Mouse (Mus musculus) liver, embryonic 11.5 days (tissue): ENCODE measurements at regions not wholly inside any gene's neighbourhood (a gene's known extent, or its start where the extent isn't known, plus 50 kb on each side); places are given as distances from the start of the nearest gene placed in this dataset.
"Not testable (repeated sequence)": the region's sequence is repeated elsewhere in the genome, so short reads cannot be mapped to it uniquely, and the experiment has no call there.

Source experiments
- ATAC-seq: fragments of 200-750 bp; cut with Nextera tagmentation; replicated peaks from 2 replicates; pipeline ENCODE4 v1.8.0; 2017; ENCODE audit warnings: moderate number of reproducible peaks, mild to moderate bottlenecking, moderate TSS enrichment, moderate library complexity; ENCODE audit not compliant: low FRiP score
- DNase-seq: peaks from one replicate; pipeline ENCODE4 v3.0.0-alpha.2; 2017; ENCODE audit warnings: low spot score
- H3K27ac ChIP-seq: fragments of 300-500 bp; sonication (generic); 2 replicates; pipeline ENCODE4 v1.5.1; 2014; ENCODE audit warnings: mild to moderate bottlenecking, low read depth, low read length, control low read depth
- H3K27me3 ChIP-seq: fragments of 300-500 bp; sonication (generic); replicated peaks from 2 replicates; pipeline ENCODE4 v1.6.1; 2014; ENCODE audit warnings: low read length, mixed read lengths; ENCODE audit not compliant: control insufficient read depth, insufficient read depth
- H3K36me3 ChIP-seq: fragments of 300-500 bp; sonication (generic); 2 replicates; pipeline ENCODE4 v1.6.1; 2014; ENCODE audit warnings: mild to moderate bottlenecking, low read length, moderate library complexity, mixed read lengths; ENCODE audit not compliant: control insufficient read depth, insufficient read depth
- H3K4me1 ChIP-seq: fragments of 300-500 bp; sonication (generic); replicated peaks from 2 replicates; pipeline ENCODE4 v1.6.1; 2014; ENCODE audit warnings: low read length, mixed read lengths; ENCODE audit not compliant: control insufficient read depth, insufficient read depth
- H3K4me2 ChIP-seq: fragments of 300-500 bp; sonication (generic); 2 replicates; pipeline ENCODE4 v1.6.1; 2014; ENCODE audit warnings: mild to moderate bottlenecking, control low read depth, moderate library complexity
- H3K4me3 ChIP-seq: fragments of 300-500 bp; sonication (generic); 2 replicates; pipeline ENCODE4 v1.5.1; 2014; ENCODE audit warnings: low read depth, low read length, control low read depth
- H3K9ac ChIP-seq: fragments of 300-500 bp; sonication (generic); 2 replicates; pipeline ENCODE4 v1.6.1; 2014; ENCODE audit warnings: low read depth, low read length, control low read depth
- H3K9me3 ChIP-seq: fragments of 300-500 bp; sonication (generic); 2 replicates; pipeline ENCODE4 v1.6.1; 2016; ENCODE audit warnings: low read length, inconsistent platforms, mixed read lengths; ENCODE audit not compliant: control insufficient read depth
- WGBS: fragments of 180-500 bp; shearing (Covaris S2); extraction: QIAGEN DNeasy Blood & Tissue Kit; methylation state at CpG from one replicate; pipeline ENCODE4 v1.1.7; 2014; 5-methylcytosine and 5-hydroxymethylcytosine counted together

GRCm38 (mm10) chr5:102123285-102123684, 53.6 kb upstream of the Wdfy3 start:
- no peaks in the 10 kb centered on the region for H3K27me3 ChIP-seq
- ATAC-seq, result no peak

GRCm38 (mm10) chr5:102126737-102127136, 57.0 kb upstream of the Wdfy3 start:
- H3K27ac ChIP-seq, result no peak overlapping the region
- no peaks in the 10 kb centered on the region for H3K36me3 ChIP-seq
- H3K9ac ChIP-seq, result no peak overlapping the region
- H3K4me2 ChIP-seq, result no peak overlapping the region
- H3K4me1 ChIP-seq, result no peaks in the 10 kb centered on the region
- no peak overlapping the region for H3K4me3 ChIP-seq
- H3K27me3 ChIP-seq, result no peaks in the 10 kb centered on the region
- peak; percentile 42 for DNase-seq
- no peak for ATAC-seq
- no peaks in the 10 kb centered on the region for H3K9me3 ChIP-seq
- 11% methylated on average over 3 of the region's 3 CpGs for WGBS

More at GRCm38 (mm10) chr5:102123285-102123684, 53.6 kb upstream of the Wdfy3 start:
- H3K9ac ChIP-seq, result no peak overlapping the region
- no peak overlapping the region for H3K4me2 ChIP-seq
- no peak overlapping the region for H3K4me3 ChIP-seq
- H3K4me1 ChIP-seq, result no peaks in the 10 kb centered on the region
- H3K36me3 ChIP-seq, result no peaks in the 10 kb centered on the region
- DNase-seq, result no peak
- no peaks in the 10 kb centered on the region for H3K9me3 ChIP-seq
- H3K27ac ChIP-seq, result no peak overlapping the region
- WGBS, result 46% methylated on average over 6 of the region's 6 CpGs

- Histone ChIP-seq H3K27me3 (no peaks in the 10 kb centered on the region), H3K27ac (no peak overlapping the region), H3K36me3 (no peaks in the 10 kb centered on the region), H3K4me3 (no peak overlapping the region), H3K9ac (no peak overlapping the region), H3K4me2 (no peak overlapping the region), H3K4me1 (no peaks in the 10 kb centered on the region), H3K9me3 (no peaks in the 10 kb centered on the region)
- ATAC-seq (no peak), DNase-seq (no peak)
- 71% methylated on average over 4 of the region's 4 CpGs for WGBS
Observed at GRCm38 (mm10) chr5:102147991-102148390, 78.3 kb upstream of the Wdfy3 start.

DNA sequence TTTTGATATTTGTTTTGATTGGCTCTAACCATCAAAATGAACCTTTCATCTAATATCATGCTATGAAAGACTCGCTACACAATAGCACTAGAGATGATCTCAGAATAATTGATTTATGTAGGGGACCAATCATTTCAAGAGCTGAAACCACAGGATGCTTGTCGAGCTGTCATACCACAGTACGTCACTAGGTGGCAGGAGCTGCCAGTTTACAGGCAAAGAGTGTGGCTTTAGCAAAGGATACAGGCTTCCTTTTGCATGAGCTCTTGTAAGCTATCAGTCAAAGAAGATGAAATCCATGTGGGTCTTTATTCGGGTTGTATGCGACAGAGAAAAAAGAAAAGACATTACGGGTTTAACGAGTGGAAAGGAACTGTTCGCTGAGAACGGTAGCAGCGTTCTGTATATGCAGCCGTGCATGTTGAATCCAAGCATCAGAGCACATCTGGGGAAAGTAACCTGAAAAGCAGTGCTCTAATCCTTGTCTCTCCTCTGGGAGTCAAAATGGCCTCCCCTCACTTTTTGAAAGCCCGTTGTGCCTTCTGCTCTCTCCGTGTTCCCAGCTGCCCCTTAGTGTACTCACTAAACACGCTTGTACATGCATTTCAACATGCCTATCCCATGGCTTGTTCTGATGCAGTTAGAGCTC, 79.9 kb upstream of the Wdfy3 start:
- 50% methylated on average over 14 of the region's 14 CpGs for WGBS
- H3K9ac ChIP-seq, result no peak overlapping the region

GRCm38 (mm10) chr5:102159621-102160020, 89.9 kb upstream of the Wdfy3 start:
- 73% methylated on average over 2 of the region's 2 CpGs for WGBS
- Histone ChIP-seq H3K9me3 (no peaks in the 10 kb centered on the region), H3K27me3 (no peaks in the 10 kb centered on the region), H3K4me1 (no peaks in the 10 kb centered on the region), H3K27ac (no peak overlapping the region), H3K4me2 (no peak overlapping the region), H3K36me3 (no peaks in the 10 kb centered on the region), H3K4me3 (no peak overlapping the region), H3K9ac (no peak overlapping the region)
- DNase-seq (no peak), ATAC-seq (no peak)

More for the DNA sequence above, 79.9 kb upstream of the Wdfy3 start:
- no peaks in the 10 kb centered on the region for H3K27me3 ChIP-seq
- H3K4me2 ChIP-seq, result no peak overlapping the region
- H3K4me3 ChIP-seq, result no peak overlapping the region
- no peaks in the 10 kb centered on the region for H3K36me3 ChIP-seq
- H3K27ac ChIP-seq, result no peak overlapping the region
- H3K9me3 ChIP-seq, result no peaks in the 10 kb centered on the region
- H3K4me1 ChIP-seq, result no peaks in the 10 kb centered on the region
- DNase-seq (peak; percentile 44), ATAC-seq (no peak)

GRCm38 (mm10) chr5:102167981-102168380, 98.3 kb upstream of the Wdfy3 start:
- 57% methylated on average over 4 of the region's 4 CpGs for WGBS
- H3K4me1 ChIP-seq, result no peaks in the 10 kb centered on the region
- H3K4me2 ChIP-seq, result no peak overlapping the region
- H3K4me3 ChIP-seq, result no peak overlapping the region
- DNase-seq, result no peak
- no peaks in the 10 kb centered on the region for H3K36me3 ChIP-seq
- no peak overlapping the region for H3K27ac ChIP-seq
- no peaks in the 10 kb centered on the region for H3K27me3 ChIP-seq
- no peak for ATAC-seq
- H3K9me3 ChIP-seq, result no peaks in the 10 kb centered on the region
- H3K9ac ChIP-seq, result no peak overlapping the region

DNA sequence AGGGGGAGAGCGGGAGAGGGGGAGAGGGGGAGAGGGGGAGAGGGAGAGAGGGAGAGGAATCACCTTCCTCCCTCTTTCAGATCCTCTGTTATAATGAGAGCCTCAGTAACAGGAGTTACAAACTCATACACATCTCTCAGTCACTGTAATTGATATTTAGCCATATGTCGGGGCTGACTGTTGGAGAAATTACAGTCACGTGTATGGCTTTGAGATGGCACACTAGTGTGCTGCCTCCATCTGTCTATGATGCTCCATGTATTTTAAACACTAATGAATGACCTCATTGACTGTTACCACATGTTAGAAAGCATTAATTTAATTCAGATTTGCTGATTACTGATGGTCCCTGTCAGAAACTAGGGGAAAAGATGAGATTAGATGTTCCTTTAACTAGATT, 102.1 kb upstream of the Wdfy3 start:
- no peak overlapping the region for H3K4me3 ChIP-seq
- no peak overlapping the region for H3K4me2 ChIP-seq
- H3K9ac ChIP-seq, result no peak overlapping the region
- 80% methylated on average over 2 of the region's 3 CpGs for WGBS
- ATAC-seq (no peak), DNase-seq (no peak)
- H3K27ac ChIP-seq, result no peak overlapping the region
- no peaks in the 10 kb centered on the region for H3K36me3 ChIP-seq
- no peaks in the 10 kb centered on the region for H3K9me3 ChIP-seq
- no peaks in the 10 kb centered on the region for H3K27me3 ChIP-seq
- no peaks in the 10 kb centered on the region for H3K4me1 ChIP-seq

- 84% methylated on average over 8 of the region's 8 CpGs for WGBS
- Histone ChIP-seq H3K27me3 (no peaks in the 10 kb centered on the region), H3K4me2 (no peak overlapping the region), H3K4me1 (no peaks in the 10 kb centered on the region), H3K9me3 (no peaks in the 10 kb centered on the region), H3K4me3 (no peak overlapping the region), H3K36me3 (no peaks in the 10 kb centered on the region), H3K9ac (no peak overlapping the region), H3K27ac (no peak overlapping the region)
- DNase-seq (no peak), ATAC-seq (no peak)
Observed at GRCm38 (mm10) chr5:102180250-102180649, 110.5 kb upstream of the Wdfy3 start.

DNA sequence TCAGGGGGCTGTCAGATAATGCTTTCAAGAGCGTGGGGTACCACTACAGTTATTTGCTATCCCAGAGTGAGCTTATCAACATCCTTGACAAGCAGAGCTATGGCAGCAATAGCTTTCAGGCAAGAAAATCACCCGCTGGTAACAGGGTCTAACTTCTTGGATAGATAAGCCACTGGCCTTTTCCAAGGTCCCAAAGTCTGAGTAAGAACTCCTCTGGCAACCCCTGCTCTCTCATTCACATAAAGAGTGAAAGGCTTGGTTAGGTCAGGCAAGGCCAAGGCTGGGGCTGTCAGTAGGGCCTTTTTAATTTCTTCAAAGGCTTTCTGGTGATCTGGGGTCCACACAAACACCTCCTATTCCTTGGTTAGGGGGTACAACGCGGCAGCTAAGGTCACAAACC, 119.2 kb upstream of the Wdfy3 start:
- not testable (repeated sequence) for H3K9ac ChIP-seq, H3K36me3 ChIP-seq, DNase-seq, H3K4me2 ChIP-seq, H3K27me3 ChIP-seq, ATAC-seq, H3K9me3 ChIP-seq, H3K4me3 ChIP-seq, H3K4me1 ChIP-seq, H3K27ac ChIP-seq
- WGBS, result 71% methylated on average over 4 of the region's 4 CpGs
